Mouse (Mus musculus): ENCODE measurements at regions not wholly inside any gene's neighbourhood (a gene's known extent, or its start where the extent isn't known, plus 50 kb on each side); places are given as distances from the start of the nearest gene placed in this dataset.

GRCm38 (mm10) chr1:158181296-158181695 is 174.8 kb downstream of the Brinp2 start:
- Histone ChIP-seq H3K9ac (no peak overlapping the region), H3K27me3 (ENCODE audit: insufficient read depth, low read length) (no peaks in the 10 kb centered on the region), H3K9me3 (ENCODE audit: low read length) (no peaks in the 10 kb centered on the region), H3K27ac (ENCODE audit: low read depth, low read length) (no peak overlapping the region), H3K36me3 (ENCODE audit: insufficient read depth) (no peaks in the 10 kb centered on the region), H3K4me3 (ENCODE audit: low read depth, low read length) (no peak overlapping the region), H3K4me2 (ENCODE audit: low read depth) (no peak overlapping the region), H3K4me1 (ENCODE audit: insufficient read depth) (no peaks in the 10 kb centered on the region)
- DNase-seq, result no peak
- ATAC-seq, result no peak
- TF ChIP-seq CTCF (IDR thresholded peaks at IDR 0.05; ENCODE audit: low read depth), result no peak
- WGBS, result 92% methylated on average over 1 of the region's 1 CpGs

GRCm38 (mm10) chr1:158187651-158188050 is 168.5 kb downstream of the Brinp2 start:
- H3K27me3 ChIP-seq (ENCODE audit: insufficient read depth, low read length), result no peaks in the 10 kb centered on the region
- 69% methylated on average over 8 of the region's 8 CpGs for WGBS
- H3K4me3 ChIP-seq (ENCODE audit: low read depth, low read length), result no peak overlapping the region
- H3K27ac ChIP-seq (ENCODE audit: low read depth, low read length), result no peak overlapping the region
- H3K9ac ChIP-seq, result no peak overlapping the region
- H3K9me3 ChIP-seq (ENCODE audit: low read length), result no peaks in the 10 kb centered on the region
- no peaks in the 10 kb centered on the region for H3K4me1 ChIP-seq (ENCODE audit: insufficient read depth)
- no peak for ATAC-seq
- no peak for TF ChIP-seq CTCF (IDR thresholded peaks at IDR 0.05; ENCODE audit: low read depth)
- DNase-seq, result no peak
- H3K4me2 ChIP-seq (ENCODE audit: low read depth), result no peak overlapping the region
- H3K36me3 ChIP-seq (ENCODE audit: insufficient read depth), result no peaks in the 10 kb centered on the region

- Histone ChIP-seq H3K9ac (no peak overlapping the region), H3K4me3 (ENCODE audit: low read depth, low read length) (no peak overlapping the region), H3K9me3 (ENCODE audit: low read length) (no peaks in the 10 kb centered on the region), H3K4me2 (ENCODE audit: low read depth) (no peak overlapping the region), H3K27me3 (ENCODE audit: insufficient read depth, low read length) (no peaks in the 10 kb centered on the region), H3K36me3 (ENCODE audit: insufficient read depth) (no peaks in the 10 kb centered on the region), H3K27ac (ENCODE audit: low read depth, low read length) (no peak overlapping the region), H3K4me1 (ENCODE audit: insufficient read depth) (no peaks in the 10 kb centered on the region)
- WGBS, result 42% methylated on average over 12 of the region's 12 CpGs
- TF ChIP-seq CTCF (IDR thresholded peaks at IDR 0.05; ENCODE audit: low read depth), result no peak
- no peak for ATAC-seq
- DNase-seq, result no peak
Measured at GRCm38 (mm10) chr1:158192841-158193551, 163.1 kb downstream of the Brinp2 start.

- Histone ChIP-seq H3K4me3 (ENCODE audit: low read depth, low read length) (no peak overlapping the region), H3K9ac (no peak overlapping the region), H3K27me3 (ENCODE audit: insufficient read depth, low read length) (no peaks in the 10 kb centered on the region), H3K4me2 (ENCODE audit: low read depth) (no peak overlapping the region), H3K4me1 (ENCODE audit: insufficient read depth) (no peaks in the 10 kb centered on the region), H3K36me3 (ENCODE audit: insufficient read depth) (no peaks in the 10 kb centered on the region), H3K27ac (ENCODE audit: low read depth, low read length) (no peak overlapping the region), H3K9me3 (ENCODE audit: low read length) (no peaks in the 10 kb centered on the region)
- TF ChIP-seq CTCF (IDR thresholded peaks at IDR 0.05; ENCODE audit: low read depth), result no peak
- DNase-seq, result no peak
- WGBS, result 82% methylated on average over 12 of the region's 12 CpGs
- ATAC-seq, result no peak
Measured at GRCm38 (mm10) chr1:158193968-158194565, 162.1 kb downstream of the Brinp2 start.
